Mouse (Mus musculus) liver, postnatal 0 days (tissue): Measurements from ENCODE around the gene Olfr1441.

ENCODE experiments used
- CTCF ChIP-seq: sonication (generic); IDR thresholded peaks from 2 replicates; pipeline ENCODE4 v1.5.1; 2016; ENCODE audit warnings: antibody characterized with exemption, low read depth
- EP300 ChIP-seq: IDR thresholded peaks from 2 replicates; pipeline ENCODE4 v1.6.1; 2016; ENCODE audit warnings: antibody characterized with exemption, low read depth, mild to moderate bottlenecking

GRCm38 (mm10) chr19:12433033-12433432 is 15.8 kb downstream of the Olfr1441 start:
- TF ChIP-seq CTCF, result peak; percentile 80
- TF ChIP-seq EP300, result no peak
